Comparison of ENCODE assay signal across 9 mouse cellular contexts in genomic region chr17:15380641-15381051, GRCm38 (mm10). TPM values are rescaled to one million over a fixed set of nuclear protein-coding genes. Genes with fewer than 3 reads are reported as not detected.
DNase-seq lines count a peak whose midpoint lies in the region; ATAC-seq and TF ChIP-seq lines count a peak whose summit lies in the region.
"Had no signal": no experiment of that assay in that cellular context is flagged by ENCODE, and none has a peak within 500 bp of the region (broad histone marks: within the 10 kb centered on the region; RNA-seq: fewer than 3 reads in every experiment).

No protein-coding gene starts in this region.

- H3K4me1 ChIP-seq in heart, embryonic 10.5 days, result peaks cover 31% of the 10 kb centered on the region
- H3K4me1 ChIP-seq in liver, postnatal 0 days (ENCODE audit: insufficient read depth), result peaks cover 20% of the 10 kb centered on the region
- H3K4me1 ChIP-seq in neural tube, embryonic 13.5 days (replicated peaks), result peaks cover 64% of the 10 kb centered on the region

- H3K27ac ChIP-seq in heart, embryonic 10.5 days, result peak overlapping the region; percentile 47; the same call in 1 of the 2 replicates
- H3K27ac ChIP-seq in liver, postnatal 0 days (ENCODE audit: low read depth), result no peak overlapping the region
- H3K27ac ChIP-seq in neural tube, embryonic 13.5 days (replicated peaks), result peak overlapping the region; percentile 53

- peak; percentile 30; the same call in 1 of the 2 replicates for ATAC-seq in liver, postnatal 0 days
- peak; percentile 17 for ATAC-seq in neural tube, embryonic 13.5 days (ENCODE audit: low read depth)
- ATAC-seq: Patski had no signal

- H3K9me3 ChIP-seq in heart, embryonic 10.5 days, result no peaks in the 10 kb centered on the region
- H3K9me3 ChIP-seq in liver, postnatal 0 days (ENCODE audit: low read length), result no peaks in the 10 kb centered on the region
- H3K9me3 ChIP-seq in neural tube, embryonic 13.5 days, result no peaks in the 10 kb centered on the region

- under 1% methylated on average over 27 of the region's 27 CpGs for WGBS in heart, embryonic 10.5 days
- WGBS in liver, postnatal 0 days (ENCODE audit: insufficient replicate concordance), result 1% methylated on average over 27 of the region's 27 CpGs
- WGBS in neural tube, embryonic 13.5 days, result under 1% methylated on average over 27 of the region's 27 CpGs

- no peaks in the 10 kb centered on the region for H3K36me3 ChIP-seq in heart, embryonic 10.5 days
- no peaks in the 10 kb centered on the region for H3K36me3 ChIP-seq in liver, postnatal 0 days (replicated peaks; ENCODE audit: insufficient read depth, low read length)
- H3K36me3 ChIP-seq in neural tube, embryonic 13.5 days, result no peaks in the 10 kb centered on the region

- H3K4me3 ChIP-seq in heart, embryonic 10.5 days, result peak overlapping the region; percentile 60
- peak overlapping the region; percentile 32 for H3K4me3 ChIP-seq in liver, postnatal 0 days (ENCODE audit: low read depth, low read length)
- H3K4me3 ChIP-seq in neural tube, embryonic 13.5 days, result peak overlapping the region; percentile 48

- intact Hi-C loops in gastrocnemius, postnatal 14 days (cut with DNase I; ENCODE audit: low total_unique reads), result no loop called here

- H3K4me2 ChIP-seq in liver, postnatal 0 days (ENCODE audit: low read depth, low read length), result peak overlapping the region; percentile 65
- peak overlapping the region; percentile 87 for H3K4me2 ChIP-seq in neural tube, embryonic 13.5 days

- H3K27me3 ChIP-seq in heart, embryonic 10.5 days (ENCODE audit: insufficient read depth, poor library complexity, severe bottlenecking), result peaks cover 83% of the 10 kb centered on the region
- H3K27me3 ChIP-seq in liver, postnatal 0 days (ENCODE audit: insufficient read depth, low read length), result peaks cover 40% of the 10 kb centered on the region
- peaks cover 18% of the 10 kb centered on the region; the same call in 1 of the 2 replicates for H3K27me3 ChIP-seq in neural tube, embryonic 13.5 days

- no peak for DNase-seq in heart, embryonic 10.5 days (ENCODE audit: low spot score)
- no peak for DNase-seq in heart, adult 9 months (ENCODE audit: low spot score in 2 of 2)
- DNase-seq in adrenal gland, postnatal 14 days, result peak; percentile 66
- DNase-seq in gastrocnemius, postnatal 14 days, result peak; percentile 18
- peak; percentile 64 for DNase-seq in kidney, adult 18-20 months
- peak; percentile 55 for DNase-seq in liver, postnatal 0 days
- DNase-seq in spleen, postnatal 4 days (ENCODE audit: low spot score in 2 of 2), result no peak

- TF ChIP-seq EP300 in liver, postnatal 0 days (IDR thresholded peaks at IDR 0.05; ENCODE audit: low read depth), result no peak

- no peak for TF ChIP-seq CTCF in liver, postnatal 0 days (IDR thresholded peaks at IDR 0.05; ENCODE audit: low read depth)

- no peak overlapping the region; the same call in 1 of the 2 replicates for H3K9ac ChIP-seq in liver, postnatal 0 days (replicated peaks)
- H3K9ac ChIP-seq in neural tube, embryonic 13.5 days, result peak overlapping the region; percentile 73

RNA-seq across cellular contexts. Expression of gene Dll1, which starts 4.0 kb away (rescaled TPM):
- 4.9 and 9.7 TPM in 2 replicates for polyA plus RNA-seq in heart, embryonic 10.5 days (2016; fragmentation: Nextera tagmentation; extraction: Ambion mirVana)
- total RNA-seq in adrenal gland, postnatal 14 days (2021), result 6.7 and 10.5 TPM in 2 replicates
- total RNA-seq in gastrocnemius, postnatal 14 days (2021), result 1 to 10 TPM; 5.6 to 6.0 TPM
- polyA plus RNA-seq in liver, postnatal 0 days (2015; fragmentation: Nextera tagmentation; extraction: Ambion mirVana), result 1.9 and 2.6 TPM in 2 replicates
- polyA plus RNA-seq in neural tube, embryonic 13.5 days (2015; fragmentation: Nextera tagmentation; extraction: Ambion mirVana), result 24.2 and 28.7 TPM in 2 replicates

RNA-seq across cellular contexts. Expression of gene Fam120b, which starts 15.4 kb away (rescaled TPM):
- polyA plus RNA-seq in heart, embryonic 10.5 days (2016; fragmentation: Nextera tagmentation; extraction: Ambion mirVana), result 17.2 and 20.0 TPM in 2 replicates
- total RNA-seq in adrenal gland, postnatal 14 days (2021), result 17.3 and 18.4 TPM in 2 replicates
- total RNA-seq in gastrocnemius, postnatal 14 days (2021), result 1 to 10 TPM; 8.6 to 8.8 TPM
- polyA plus RNA-seq in liver, postnatal 0 days (2015; fragmentation: Nextera tagmentation; extraction: Ambion mirVana), result 5.0 and 5.2 TPM in 2 replicates
- 42.4 and 45.0 TPM in 2 replicates for polyA plus RNA-seq in neural tube, embryonic 13.5 days (2015; fragmentation: Nextera tagmentation; extraction: Ambion mirVana)

Comparison
In these comparisons a context has a peak if more than half of its experiments do, and no peak if none do; other contexts are left out.
1. DNase-seq: peak in adrenal gland, postnatal 14 days (single experiment), gastrocnemius, postnatal 14 days (single experiment), kidney, adult 18-20 months (single experiment) and liver, postnatal 0 days (single experiment); none in heart, embryonic 10.5 days (single experiment), heart, adult 9 months (0 of 2) and spleen, postnatal 4 days (0 of 2).
2. Peak in every context shown above with its lines, with median percentiles within 50 percentile points of each other: H3K4me3 ChIP-seq.